Mouse (Mus musculus): ENCODE data around the gene Susd6. TPM values are rescaled to one million over a fixed set of nuclear protein-coding genes. Genes with fewer than 3 reads are reported as not detected.
"Not testable (repeated sequence)": the region's sequence is repeated elsewhere in the genome, so short reads cannot be mapped to it uniquely, and the experiment has no call there.

Gene Susd6
- total RNA-seq, 2 experiments from 2014 or later = 23.8 to 24.0 TPM

DNA sequence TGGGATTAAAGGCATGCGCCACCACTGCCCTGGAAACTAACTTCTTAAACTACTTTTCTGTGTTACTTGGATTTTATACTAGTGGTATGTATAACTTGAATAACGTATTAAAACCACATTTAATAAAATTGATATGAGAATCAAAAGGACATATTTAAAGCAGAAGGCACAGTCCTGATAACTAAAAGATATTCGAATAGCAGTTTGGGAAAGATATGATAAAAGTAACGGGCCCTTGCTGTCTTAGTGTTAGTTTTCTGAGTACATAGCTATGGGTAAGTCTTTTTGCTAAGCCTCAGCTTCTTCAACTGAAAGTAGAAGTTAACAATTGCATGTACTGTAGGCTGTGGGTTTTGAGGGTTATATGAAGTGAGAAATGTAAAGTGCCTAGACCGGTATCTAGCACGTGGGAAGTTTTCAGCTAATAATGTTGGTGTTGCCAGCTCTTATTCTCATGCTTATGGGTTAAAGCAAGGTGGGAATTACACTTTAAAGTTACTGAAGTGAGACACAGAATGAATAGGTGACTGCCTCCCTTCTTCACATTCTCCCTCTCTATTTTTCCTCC, 14.6 kb downstream of the Susd6 start:
- no peak for DNase-seq (ENCODE audit: extremely low spot score in 1 of 2, low spot score in 2 of 2)
- intact Hi-C loops (cut with DNase I) = no loop called here

DNA sequence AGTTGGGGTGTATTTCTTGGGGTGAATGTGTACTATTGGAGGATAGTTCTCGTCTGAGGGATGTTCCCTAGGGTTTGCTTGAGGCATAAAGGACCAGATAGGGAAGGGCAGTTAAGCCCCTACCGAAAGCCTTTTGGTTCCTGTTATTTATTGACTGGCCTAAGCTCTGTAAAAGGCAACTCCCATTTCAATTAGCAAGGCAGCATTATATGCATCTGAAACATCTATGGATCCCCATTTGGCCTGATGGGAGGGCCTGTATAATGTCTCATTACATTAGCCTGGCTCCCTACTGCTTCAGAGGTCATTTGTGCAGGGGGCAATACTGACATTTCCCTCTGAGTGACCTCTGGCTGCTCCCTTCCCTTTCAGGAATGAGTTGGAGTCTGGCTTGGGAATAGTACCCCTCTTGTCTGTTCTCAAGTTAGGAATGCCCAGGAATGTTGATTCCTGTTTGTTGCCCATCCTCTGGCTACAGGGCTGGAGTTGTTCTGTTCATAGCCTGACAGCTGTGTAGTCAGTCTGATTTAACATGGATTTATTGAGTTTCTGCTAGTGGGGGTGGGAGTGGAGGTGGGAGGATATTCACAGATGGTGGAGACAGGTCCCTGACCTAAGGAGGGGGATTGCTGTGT, 17.3 kb downstream of the Susd6 start:
- no peak for DNase-seq (ENCODE audit: extremely low spot score in 1 of 2, low spot score in 2 of 2)
- intact Hi-C loops (cut with DNase I) = no loop called here

GRCm38 (mm10) chr12:80810005-80810404, 19.7 kb downstream of the Susd6 start:
- no peak for DNase-seq (ENCODE audit: extremely low spot score in 1 of 2, low spot score in 2 of 2)
- intact Hi-C loops (cut with DNase I) = no loop called here

GRCm38 (mm10) chr12:80811646-80812509, 21.6 kb downstream of the Susd6 start:
- intact Hi-C loops (cut with DNase I) = no loop called here
- no peak for DNase-seq (ENCODE audit: extremely low spot score in 1 of 2, low spot score in 2 of 2)

DNA sequence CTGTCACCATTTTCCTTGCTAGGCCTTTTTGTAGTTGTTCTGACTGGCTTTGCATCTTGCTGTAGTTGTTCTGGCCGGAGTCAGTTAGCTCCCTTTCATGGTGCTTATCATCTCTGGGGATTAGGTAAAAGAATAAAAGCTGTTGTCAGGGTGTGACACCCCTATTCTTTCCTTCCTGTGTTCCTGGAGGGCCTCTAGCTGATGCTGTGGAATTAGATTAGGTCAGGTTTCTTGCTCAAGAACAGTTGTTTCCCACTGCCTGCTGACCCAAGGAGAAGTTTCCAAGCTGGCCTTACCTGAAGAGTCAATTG, 22.2 kb downstream of the Susd6 start:
- intact Hi-C loops (cut with DNase I) = no loop called here
- DNase-seq (ENCODE audit: extremely low spot score in 1 of 2, low spot score in 2 of 2) = no peak

GRCm38 (mm10) chr12:80813456-80813855, 23.1 kb downstream of the Susd6 start:
- DNase-seq (ENCODE audit: extremely low spot score in 1 of 2, low spot score in 2 of 2) = no peak

GRCm38 (mm10) chr12:80813872-80814271, 23.6 kb downstream of the Susd6 start:
- intact Hi-C loops (cut with DNase I) = no loop called here
- no peak for DNase-seq (ENCODE audit: extremely low spot score in 1 of 2, low spot score in 2 of 2)

More at GRCm38 (mm10) chr12:80813456-80813855, 23.1 kb downstream of the Susd6 start:
- intact Hi-C loops (cut with DNase I) = no loop called here

DNA sequence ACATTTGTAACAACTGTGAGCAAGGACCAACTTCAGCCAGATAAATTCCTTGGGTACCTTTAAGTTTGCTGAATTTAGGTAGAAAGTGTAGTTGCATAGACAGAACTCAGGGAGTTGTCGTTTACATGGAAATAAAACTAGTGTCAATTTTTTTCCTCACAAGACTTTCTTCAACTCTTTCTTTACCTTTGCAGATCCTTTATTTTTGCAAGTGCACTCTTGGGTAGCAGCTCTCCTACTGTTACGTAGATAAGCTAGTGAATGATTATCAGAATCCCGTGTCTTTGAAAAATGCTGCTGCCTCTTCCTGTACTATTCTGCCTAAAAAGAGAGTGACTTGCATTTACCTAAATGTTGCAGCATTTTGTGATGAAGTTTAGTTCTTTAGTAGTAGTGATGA, 24.2 kb downstream of the Susd6 start:
- DNase-seq (ENCODE audit: extremely low spot score in 1 of 2, low spot score in 2 of 2) = no peak
- intact Hi-C loops (cut with DNase I) = no loop called here

GRCm38 (mm10) chr12:80815298-80815697, 25.0 kb downstream of the Susd6 start:
- no peak for DNase-seq (ENCODE audit: extremely low spot score in 1 of 2, low spot score in 2 of 2)
- intact Hi-C loops (cut with DNase I) = no loop called here

GRCm38 (mm10) chr12:80815893-80816292, 25.6 kb downstream of the Susd6 start:
- intact Hi-C loops (cut with DNase I) = no loop called here
- DNase-seq (ENCODE audit: extremely low spot score in 1 of 2, low spot score in 2 of 2) = no peak

DNA sequence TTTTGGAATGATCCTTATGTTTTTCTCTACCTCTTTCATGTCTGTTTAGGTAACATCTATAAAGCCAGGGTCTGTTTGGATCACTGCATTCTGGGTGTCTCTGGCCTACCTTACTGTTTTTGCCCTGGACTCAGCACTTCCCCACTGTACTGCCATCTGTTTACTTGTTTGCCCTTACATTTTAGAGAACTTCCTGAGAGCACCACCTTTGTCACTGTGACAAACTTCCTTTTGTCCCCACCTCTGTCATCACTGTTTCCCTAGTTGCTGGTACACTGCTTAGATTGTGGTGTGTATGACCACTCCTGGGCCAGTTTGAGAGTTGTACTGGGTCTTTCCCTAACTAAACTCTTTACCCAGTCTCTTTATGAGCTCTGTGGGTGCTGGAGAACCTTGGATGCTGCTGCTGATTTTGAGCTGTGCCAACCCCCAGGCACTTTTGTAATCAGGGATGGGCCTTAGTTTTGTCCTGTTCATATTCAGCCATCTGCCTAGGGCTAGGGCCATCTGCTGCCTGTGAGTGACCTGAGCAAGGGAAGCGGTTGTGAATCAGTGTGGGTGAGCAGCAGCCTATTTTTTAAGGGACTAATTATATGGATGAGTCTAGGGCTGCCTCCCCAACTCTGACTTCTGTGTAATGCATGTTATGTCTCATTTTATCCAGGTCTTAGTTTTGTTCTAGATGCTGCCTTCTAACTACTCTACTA, 26.2 kb downstream of the Susd6 start:
- no peak for DNase-seq (ENCODE audit: extremely low spot score in 1 of 2, low spot score in 2 of 2)
- intact Hi-C loops (cut with DNase I) = no loop called here

- DNase-seq (ENCODE audit: extremely low spot score in 1 of 2, low spot score in 2 of 2) = no peak
- intact Hi-C loops (cut with DNase I) = no loop called here
Observed at GRCm38 (mm10) chr12:80817697-80818235, 27.5 kb downstream of the Susd6 start.

GRCm38 (mm10) chr12:80819020-80819419, 28.7 kb downstream of the Susd6 start:
- intact Hi-C loops (cut with DNase I) = not testable (repeated sequence)
- DNase-seq (ENCODE audit: extremely low spot score in 1 of 2, low spot score in 2 of 2) = peak in 1 of 2 experiments; percentile 24

- DNase-seq (ENCODE audit: extremely low spot score in 1 of 2, low spot score in 2 of 2) = no peak
- intact Hi-C loops (cut with DNase I) = no loop called here
Observed at GRCm38 (mm10) chr12:80821312-80822007, 31.1 kb downstream of the Susd6 start.

- no peak for DNase-seq (ENCODE audit: extremely low spot score in 1 of 2, low spot score in 2 of 2)
- intact Hi-C loops (cut with DNase I) = no loop called here
Observed at GRCm38 (mm10) chr12:80822533-80822932, 32.2 kb downstream of the Susd6 start.

GRCm38 (mm10) chr12:80824202-80824601, 33.9 kb downstream of the Susd6 start:
- intact Hi-C loops (cut with DNase I) = no loop called here
- no peak for DNase-seq (ENCODE audit: extremely low spot score in 1 of 2, low spot score in 2 of 2)

DNA sequence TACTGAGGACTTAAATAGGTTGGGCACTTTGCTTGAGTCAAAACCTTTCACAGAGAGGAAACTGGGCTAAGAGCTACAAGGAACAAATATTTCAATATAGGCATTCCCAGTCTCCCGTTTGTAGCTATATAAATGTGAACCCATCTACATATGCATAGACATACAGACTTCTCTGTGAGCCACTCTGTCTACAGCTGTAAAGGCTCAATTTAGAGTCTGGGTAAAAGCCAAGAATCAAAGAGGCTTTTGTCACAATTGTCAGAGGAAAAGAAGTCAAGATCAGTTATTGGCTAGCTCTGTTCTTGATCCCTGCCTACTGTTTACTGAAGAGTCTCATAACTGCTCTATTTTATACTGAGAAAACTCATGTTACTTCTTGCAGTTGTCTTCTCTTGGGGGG, 36.1 kb downstream of the Susd6 start:
- intact Hi-C loops (cut with DNase I) = loop anchor here (5.0 kb wide), 1 partner anchor 36 kb away; no protein-coding TSS in a partner anchor
- DNase-seq (ENCODE audit: extremely low spot score in 1 of 2, low spot score in 2 of 2) = no peak

DNA sequence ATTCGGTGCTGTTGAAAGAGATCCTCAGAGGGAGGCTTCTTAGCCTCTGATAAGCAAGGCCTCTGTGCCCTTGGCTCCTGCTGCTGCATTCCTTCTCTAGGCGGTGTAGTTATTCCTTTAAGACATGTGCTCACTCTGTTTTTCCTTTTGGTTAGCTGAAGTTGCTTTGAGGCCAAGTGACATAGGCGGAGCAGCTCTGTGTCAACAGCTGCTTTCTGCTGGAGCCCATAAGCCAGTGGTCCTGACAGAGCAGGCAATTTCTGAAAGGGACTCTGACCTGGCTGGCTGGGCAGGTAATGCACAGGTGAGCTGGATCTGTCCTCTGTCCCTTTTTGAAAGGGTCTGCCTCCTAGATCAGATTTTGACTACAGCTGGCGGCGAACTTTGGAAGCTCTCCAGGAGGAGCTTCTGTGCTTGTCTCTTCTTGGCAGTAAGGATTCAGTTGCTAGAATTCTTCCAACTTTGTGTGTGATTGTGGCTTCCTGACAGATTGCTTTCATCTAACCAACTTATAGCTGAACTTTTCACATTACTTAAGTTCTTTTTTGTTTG, 37.2 kb downstream of the Susd6 start:
- intact Hi-C loops (cut with DNase I) = loop anchor here (5.0 kb wide), 1 partner anchor 35 kb away; no protein-coding TSS in a partner anchor
- peak; percentile 54 to 61 for DNase-seq (ENCODE audit: extremely low spot score in 1 of 2, low spot score in 2 of 2)
